Mouse (Mus musculus) G1E (cell line): Measurements from ENCODE around the gene Ccdc194.

ENCODE experiments used
- CTCF ChIP-seq: IDR thresholded peaks from 2 replicates; pipeline ENCODE4 v1.5.1; 2012; ENCODE audit warnings: low read depth, low read length, inconsistent platforms, mixed read lengths
- GATA2 ChIP-seq: IDR thresholded peaks from 2 replicates; pipeline ENCODE4 v1.6.1; 2012; ENCODE audit warnings: low read depth, low read length, inconsistent platforms, borderline replicate concordance
- TAL1 ChIP-seq: conservative IDR thresholded peaks from 2 replicates; pipeline ENCODE4 v1.6.1; 2012; ENCODE audit warnings: low read depth, low read length, inconsistent platforms, mixed read lengths

GRCm38 (mm10) chr8:71535663-71536062, 10.2 kb upstream of the Ccdc194 start:
- TF ChIP-seq CTCF (no peak), GATA2 (no peak), TAL1 (no peak)
